Mouse (Mus musculus) megakaryocyte, embryonic 14.5 days (primary cell): ENCODE results near the gene Ager. TPM values are rescaled to one million over a fixed set of nuclear protein-coding genes. Genes with fewer than 3 reads are reported as not detected.

Experiments
- H3K27me3 ChIP-seq: replicated peaks from 2 replicates; pipeline ENCODE3; 2012; ENCODE audit warnings: inconsistent platforms
- H3K36me3 ChIP-seq: replicated peaks from 2 replicates; pipeline ENCODE3; 2012; ENCODE audit warnings: low read length, inconsistent platforms, mixed read lengths
- H3K4me1 ChIP-seq: 2 replicates; pipeline ENCODE4 v1.6.1; 2012; ENCODE audit warnings: inconsistent platforms
- H3K4me3 ChIP-seq: replicated peaks from 2 replicates; pipeline ENCODE3; 2012; ENCODE audit warnings: moderate library complexity, mild to moderate bottlenecking, inconsistent platforms
- H3K9me3 ChIP-seq: 2 replicates; pipeline ENCODE4 v1.6.1; 2012; ENCODE audit warnings: inconsistent platforms
- FLI1 ChIP-seq: IDR thresholded peaks from 2 replicates; pipeline ENCODE4 v1.6.1; 2012; ENCODE audit warnings: low read length, inconsistent platforms, mixed read lengths
- GATA1 ChIP-seq: IDR thresholded peaks from 3 replicates; pipeline ENCODE4 v1.6.1; 2012; ENCODE audit warnings: mixed read lengths, low read length, inconsistent platforms, borderline replicate concordance
- polyA plus RNA-seq: library from polyadenylated mRNA; stranded (reverse); fragments of >175 nt; gene quantifications from 2 replicates; pipeline ENCODE4 v1.2.3, GENCODE M21; 2012; ENCODE audit warnings: low replicate concordance; ENCODE audit not compliant: insufficient read depth

Gene Ager
- polyA plus RNA-seq, 1 experiment = 32.8 TPM

DNA sequence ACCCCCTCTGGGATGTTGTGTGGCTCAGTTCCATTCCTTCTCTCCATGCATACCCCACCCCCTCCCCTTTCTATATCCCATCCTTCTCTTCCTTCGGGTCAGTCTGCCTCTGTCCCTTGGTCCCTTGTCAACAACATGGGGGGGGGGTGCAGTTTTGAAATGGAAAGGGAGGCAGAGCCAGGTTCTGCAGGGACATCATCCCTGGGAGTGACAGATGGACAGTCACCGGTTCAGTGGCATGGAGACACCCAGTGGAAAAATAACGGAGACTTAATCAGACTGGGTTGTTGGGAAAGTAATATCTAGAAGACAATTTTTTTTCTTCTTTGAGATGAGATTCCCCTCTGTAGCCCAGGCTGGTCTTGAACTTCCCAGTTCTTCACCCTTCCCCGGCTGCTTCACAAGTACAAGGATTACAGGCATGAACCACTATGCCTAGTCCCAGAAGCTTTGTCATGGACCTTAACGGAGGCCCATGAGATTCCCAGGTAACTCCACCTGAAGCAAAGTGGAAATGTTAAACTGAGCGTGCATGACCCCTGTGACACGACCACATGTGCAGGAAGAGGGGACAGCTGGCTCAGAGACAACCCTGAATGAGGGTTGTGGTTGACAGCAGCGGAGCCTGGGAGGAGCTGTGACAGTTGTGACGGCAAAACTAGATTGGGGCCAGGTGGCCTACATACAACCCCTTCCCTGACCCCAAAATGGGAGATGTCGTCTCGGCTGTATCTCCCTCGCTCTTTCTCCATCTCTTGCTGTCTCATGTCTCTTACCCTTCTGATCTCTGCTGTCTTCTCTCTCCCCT, 32.3 kb downstream of the Ager start:
- Histone ChIP-seq H3K4me3 (peak overlapping the region; percentile 65), H3K4me1 (peaks cover 72% of the 10 kb centered on the region), H3K36me3 (peaks cover 13% of the 10 kb centered on the region), H3K9me3 (no peaks in the 10 kb centered on the region), H3K27me3 (peaks cover 63% of the 10 kb centered on the region)
- TF ChIP-seq GATA1 = no peak
- TF ChIP-seq FLI1 = no peak

DNA sequence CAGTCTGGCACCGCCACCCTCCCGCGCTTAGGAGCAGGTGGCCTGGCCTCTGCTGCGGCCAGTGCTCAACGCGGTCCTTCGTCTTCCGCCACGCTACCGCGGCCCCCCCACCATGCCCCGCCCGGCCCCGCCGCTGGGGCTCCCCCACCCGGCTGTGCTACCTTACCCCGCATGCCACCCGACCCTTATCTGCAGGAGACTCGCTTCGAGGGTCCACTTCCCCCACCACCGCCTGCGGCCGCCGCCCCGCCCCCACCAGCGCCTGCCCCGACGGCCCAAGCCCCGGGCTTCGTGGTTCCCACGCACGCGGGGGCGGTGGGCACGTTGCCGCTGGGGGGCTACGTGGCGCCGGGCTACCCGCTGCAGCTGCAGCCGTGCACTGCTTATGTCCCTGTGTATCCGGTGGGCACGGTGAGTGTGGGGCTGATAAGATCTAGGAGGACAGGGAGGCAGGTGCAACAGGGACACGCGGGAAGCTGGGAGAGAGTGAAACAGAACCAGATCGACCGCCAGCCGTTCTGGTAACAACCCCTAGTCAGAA, 33.2 kb downstream of the Ager start:
- Histone ChIP-seq H3K4me3 (peak overlapping the region; percentile 90), H3K9me3 (no peaks in the 10 kb centered on the region), H3K27me3 (peaks cover 63% of the 10 kb centered on the region), H3K36me3 (peaks cover 4% of the 10 kb centered on the region), H3K4me1 (peaks cover 77% of the 10 kb centered on the region)
- no peak for TF ChIP-seq FLI1
- no peak for TF ChIP-seq GATA1

DNA sequence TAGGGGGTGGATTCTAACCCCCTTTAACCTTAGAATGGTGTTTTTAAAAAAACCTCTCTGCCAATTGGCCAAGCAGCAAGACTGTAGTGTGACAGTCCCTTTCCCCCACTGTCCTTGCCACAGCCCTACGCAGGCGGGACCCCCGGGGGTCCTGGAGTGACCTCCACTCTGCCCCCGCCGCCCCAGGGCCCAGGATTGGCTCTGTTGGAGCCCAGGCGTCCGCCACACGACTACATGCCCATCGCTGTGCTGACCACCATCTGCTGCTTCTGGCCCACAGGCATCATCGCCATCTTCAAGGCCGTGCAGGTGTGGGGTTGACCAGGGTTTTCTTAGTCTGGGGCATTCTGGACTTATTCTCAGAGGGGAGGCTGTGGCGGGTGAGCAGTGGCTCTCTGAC, 34.0 kb downstream of the Ager start:
- Histone ChIP-seq H3K27me3 (peaks cover 65% of the 10 kb centered on the region), H3K4me1 (peaks cover 75% of the 10 kb centered on the region), H3K4me3 (peak overlapping the region; percentile 90), H3K36me3 (no peaks in the 10 kb centered on the region), H3K9me3 (no peaks in the 10 kb centered on the region)
- TF ChIP-seq GATA1 (no peak), FLI1 (no peak)

DNA sequence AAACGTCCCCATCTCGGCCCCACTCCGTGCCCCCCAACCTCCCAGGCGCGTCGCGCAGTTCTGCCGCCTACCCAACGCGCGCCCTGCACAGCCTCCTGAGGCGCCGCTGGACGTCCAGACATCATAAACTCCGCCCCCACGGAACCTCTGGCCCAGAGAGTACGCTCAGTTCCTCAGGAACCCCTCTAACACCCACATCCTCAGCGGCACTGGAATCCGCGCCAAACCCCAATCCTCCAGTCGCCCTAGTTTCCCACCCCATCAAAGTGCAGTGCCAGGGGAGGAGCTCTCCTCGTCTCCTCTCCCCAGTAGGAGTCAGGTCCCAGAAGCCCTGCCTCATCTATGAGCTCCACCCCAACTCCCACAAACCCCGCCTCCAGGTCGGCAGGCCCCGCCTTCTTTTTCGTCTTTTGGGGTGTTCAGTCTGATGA, 34.6 kb downstream of the Ager start:
- no peaks in the 10 kb centered on the region for H3K9me3 ChIP-seq
- H3K27me3 ChIP-seq = peaks cover 69% of the 10 kb centered on the region
- H3K4me1 ChIP-seq = peaks cover 74% of the 10 kb centered on the region
- H3K36me3 ChIP-seq = no peaks in the 10 kb centered on the region
- peak overlapping the region; percentile 90 for H3K4me3 ChIP-seq
- no peak for TF ChIP-seq FLI1
- TF ChIP-seq GATA1 = no peak

DNA sequence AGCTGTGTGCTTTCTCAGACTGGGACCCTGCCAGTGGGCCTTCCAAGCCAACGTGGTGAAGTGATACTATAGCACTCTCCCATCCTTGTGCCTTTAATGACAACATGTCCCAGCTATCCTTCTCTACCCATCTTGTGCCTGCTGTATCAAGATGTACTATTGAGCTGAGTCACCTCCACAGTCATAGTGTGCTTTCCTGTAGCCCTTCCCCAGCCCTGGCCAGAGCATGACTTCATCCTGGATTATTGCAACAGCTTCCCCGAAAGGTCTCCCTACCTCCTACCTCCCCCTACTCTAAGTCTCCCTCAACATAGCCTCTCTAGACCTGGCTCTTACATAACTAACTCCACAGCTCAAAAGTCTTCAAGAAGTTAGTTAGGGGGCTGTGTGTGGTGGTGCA, 38.0 kb downstream of the Ager start:
- Histone ChIP-seq H3K27me3 (peaks cover 39% of the 10 kb centered on the region), H3K9me3 (peaks cover 5% of the 10 kb centered on the region), H3K36me3 (no peaks in the 10 kb centered on the region), H3K4me3 (peak overlapping the region; percentile 76), H3K4me1 (peaks cover 71% of the 10 kb centered on the region)
- TF ChIP-seq GATA1 (no peak), FLI1 (no peak)

DNA sequence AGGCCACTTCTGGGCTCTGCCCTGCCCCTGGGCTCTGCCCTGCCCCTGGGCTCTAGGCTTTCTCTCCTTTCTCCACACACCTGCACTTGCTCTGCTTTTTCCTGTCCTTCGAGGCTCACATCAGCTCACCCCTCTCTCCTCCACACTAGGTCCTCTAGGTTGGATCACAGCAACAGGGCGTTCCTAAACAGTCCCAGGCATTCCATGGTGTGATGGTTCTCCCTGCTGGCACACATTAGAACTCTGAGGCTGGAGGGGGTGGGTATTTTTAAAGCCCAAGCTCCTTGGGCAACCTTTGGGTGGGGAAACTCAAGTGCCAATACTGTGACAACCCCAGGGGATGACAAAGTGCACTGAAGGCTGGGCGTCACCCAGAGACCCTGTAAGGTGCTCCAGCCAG, 39.8 kb downstream of the Ager start:
- Histone ChIP-seq H3K36me3 (no peaks in the 10 kb centered on the region), H3K4me1 (peaks cover 71% of the 10 kb centered on the region), H3K9me3 (peaks cover 5% of the 10 kb centered on the region), H3K27me3 (peaks cover 23% of the 10 kb centered on the region), H3K4me3 (no peak overlapping the region)
- TF ChIP-seq FLI1 (no peak), GATA1 (no peak)

DNA sequence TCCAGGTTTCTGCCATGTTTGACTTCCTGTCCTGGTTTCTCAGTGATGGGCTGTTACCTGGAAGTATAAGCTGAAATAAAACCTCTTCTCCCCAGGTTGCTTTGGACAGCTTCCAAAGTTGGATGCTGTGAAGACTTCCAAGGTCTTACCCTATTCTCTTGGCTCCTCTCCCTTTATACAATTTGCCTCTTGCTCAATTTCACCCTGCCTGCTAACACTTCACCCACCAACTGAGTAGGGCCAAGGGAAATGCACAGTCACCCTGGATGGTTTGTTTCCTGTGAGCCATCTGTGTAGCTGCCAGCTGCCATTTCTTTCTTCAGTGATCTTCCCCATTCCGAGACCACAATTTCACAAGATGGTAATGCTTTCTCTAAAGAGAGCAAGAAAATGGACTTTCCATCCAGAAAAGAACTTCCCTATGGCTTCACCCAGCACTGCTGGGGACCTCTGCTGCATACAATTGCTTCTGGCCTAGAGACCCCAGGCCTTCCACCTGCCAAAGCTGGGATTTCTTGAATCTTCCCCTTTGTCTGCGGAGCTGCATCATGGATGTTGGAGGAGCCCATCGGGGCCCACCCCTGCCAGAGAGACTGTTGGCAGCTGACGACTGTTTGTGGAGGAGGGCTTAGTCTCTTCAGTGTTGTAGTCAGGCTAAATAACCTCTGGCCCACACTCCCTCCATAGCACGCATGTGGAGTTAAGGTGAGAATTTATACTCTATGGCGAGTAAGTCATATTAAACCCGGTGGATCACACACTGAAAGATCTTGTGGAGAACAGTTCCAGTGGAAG, 42.0 kb downstream of the Ager start:
- Histone ChIP-seq H3K36me3 (no peaks in the 10 kb centered on the region), H3K4me1 (peaks cover 81% of the 10 kb centered on the region), H3K4me3 (peak overlapping the region; percentile 53), H3K27me3 (peaks cover 11% of the 10 kb centered on the region), H3K9me3 (peaks cover 5% of the 10 kb centered on the region)
- TF ChIP-seq FLI1 = no peak
- TF ChIP-seq GATA1 = no peak

DNA sequence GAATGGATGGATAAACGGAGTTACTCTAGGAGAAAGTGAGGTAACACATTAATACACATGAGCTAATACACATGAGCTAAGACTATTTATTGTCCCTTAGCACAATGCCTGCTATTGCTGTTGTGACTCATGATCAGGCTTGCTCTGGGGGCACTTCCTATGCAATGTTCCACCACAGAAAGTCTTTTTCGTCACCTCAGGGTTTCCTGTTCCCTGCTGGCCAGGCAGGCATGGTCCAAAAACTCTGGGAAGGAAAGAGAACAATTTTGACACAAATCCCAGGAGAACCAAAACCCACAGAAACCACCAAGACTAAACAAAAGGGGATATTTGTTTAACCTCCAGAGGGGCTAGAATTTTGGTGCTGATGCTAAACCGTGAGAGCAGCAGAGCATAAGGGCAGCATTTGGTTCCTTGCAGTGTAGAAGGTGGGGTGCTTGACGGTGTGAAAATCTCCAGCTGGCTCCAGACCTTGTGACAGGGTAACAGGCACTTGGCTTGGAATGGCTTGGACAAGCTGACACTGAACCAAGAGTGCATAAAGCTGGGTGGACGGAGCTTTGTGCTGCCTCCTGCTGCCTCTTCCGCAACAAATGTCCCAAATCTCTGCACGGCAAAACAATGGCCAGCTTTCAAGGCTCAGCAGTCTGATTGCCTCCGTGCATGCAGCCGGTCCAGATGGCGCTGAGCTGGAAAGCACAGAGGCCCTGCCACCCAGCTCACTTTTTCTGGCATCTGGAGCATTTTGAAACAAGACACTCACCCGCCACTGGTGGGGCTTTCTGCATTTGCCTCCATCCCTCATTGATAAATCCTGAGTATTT, 43.3 kb downstream of the Ager start:
- no peak for TF ChIP-seq GATA1
- no peak for TF ChIP-seq FLI1
- Histone ChIP-seq H3K4me3 (peak overlapping the region; percentile 76), H3K27me3 (peaks cover 11% of the 10 kb centered on the region), H3K9me3 (peaks cover 5% of the 10 kb centered on the region), H3K4me1 (peaks cover 84% of the 10 kb centered on the region), H3K36me3 (peaks cover 9% of the 10 kb centered on the region)

DNA sequence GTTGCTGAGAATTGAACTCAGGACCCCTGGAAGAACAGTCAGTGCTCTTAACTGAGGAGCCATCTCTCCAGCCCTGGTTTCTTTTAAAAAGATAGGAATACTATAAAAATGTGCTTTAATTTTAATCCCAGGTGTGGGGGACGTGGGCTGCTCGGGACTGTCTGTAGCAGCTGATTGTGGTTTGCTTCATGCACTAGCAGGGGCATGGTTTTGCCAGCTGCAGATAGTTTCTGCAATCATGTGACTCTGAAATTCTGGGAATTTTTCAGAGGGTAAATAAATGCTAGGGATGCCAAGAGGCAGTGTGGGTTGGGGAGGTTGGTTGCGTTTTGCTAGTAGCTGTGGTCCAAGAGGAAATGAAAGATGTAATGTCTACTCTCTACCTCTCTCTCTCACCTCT, 44.3 kb downstream of the Ager start:
- H3K4me3 ChIP-seq = no peak overlapping the region
- peaks cover 8% of the 10 kb centered on the region for H3K27me3 ChIP-seq
- H3K4me1 ChIP-seq = peaks cover 87% of the 10 kb centered on the region
- H3K36me3 ChIP-seq = peaks cover 14% of the 10 kb centered on the region
- TF ChIP-seq GATA1 (no peak), FLI1 (no peak)
- peaks cover 5% of the 10 kb centered on the region for H3K9me3 ChIP-seq
